Mouse (Mus musculus): ENCODE results near the gene Bnipl.
"Not testable (repeated sequence)": the region's sequence is repeated elsewhere in the genome, so short reads cannot be mapped to it uniquely, and the experiment has no call there.

The Bnipl gene

GRCm38 (mm10) chr3:95212889-95213608, 37.9 kb downstream of the Bnipl start:
- not testable (repeated sequence) for DNase-seq (ENCODE audit: inconsistent ontology term)

- DNase-seq (ENCODE audit: inconsistent ontology term), result no peak
Measured at GRCm38 (mm10) chr3:95210585-95210984, 40.4 kb downstream of the Bnipl start.

GRCm38 (mm10) chr3:95208286-95208685, 42.7 kb downstream of the Bnipl start:
- DNase-seq (ENCODE audit: inconsistent ontology term), result no peak

GRCm38 (mm10) chr3:95203880-95204279, 47.1 kb downstream of the Bnipl start:
- DNase-seq (ENCODE audit: inconsistent ontology term), result no peak

DNA sequence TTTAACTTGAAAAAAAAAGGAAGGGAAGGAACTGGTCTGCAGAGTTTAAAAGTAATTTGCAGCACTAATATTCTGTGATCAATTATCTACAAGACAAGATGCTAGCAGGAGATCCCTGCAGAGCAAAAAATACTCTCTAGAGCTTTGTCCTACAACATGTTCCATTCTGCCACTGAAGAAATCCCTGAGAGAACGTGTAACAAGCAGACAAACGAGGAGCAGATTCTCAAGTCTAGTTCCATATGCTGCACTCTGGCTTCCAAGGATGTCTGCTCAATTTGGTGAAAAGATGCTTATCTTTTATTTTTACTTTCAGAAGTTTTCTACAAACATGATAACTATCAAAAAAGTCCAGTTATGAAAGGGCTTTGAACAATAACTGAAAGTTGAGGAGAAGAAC, 50.4 kb downstream of the Bnipl start:
- DNase-seq (ENCODE audit: inconsistent ontology term), result no peak

GRCm38 (mm10) chr3:95200132-95200531, 50.9 kb downstream of the Bnipl start:
- peak; percentile 9 for DNase-seq (ENCODE audit: inconsistent ontology term)

DNA sequence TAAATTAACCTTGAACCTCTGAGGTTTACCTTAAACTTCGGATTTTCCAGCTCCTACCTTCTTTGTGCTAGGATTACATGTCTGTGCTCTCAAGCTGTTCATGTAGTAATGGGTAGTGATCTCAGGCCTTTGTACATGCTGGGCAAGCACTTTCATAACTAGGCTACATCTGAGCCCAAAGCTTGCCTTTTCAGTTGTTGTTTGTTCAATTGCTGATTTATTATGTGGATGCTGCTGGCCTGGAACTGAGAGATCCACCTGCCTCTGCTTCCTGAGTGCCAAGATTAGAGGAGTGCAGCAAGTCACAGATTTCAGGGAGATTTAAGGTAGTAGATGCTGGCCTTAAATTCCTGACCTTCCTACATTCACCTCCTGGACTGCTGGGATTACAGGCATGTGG, 51.9 kb downstream of the Bnipl start:
- no peak for DNase-seq (ENCODE audit: inconsistent ontology term)

- DNase-seq (ENCODE audit: inconsistent ontology term), result no peak
Measured at GRCm38 (mm10) chr3:95195772-95196171, 55.2 kb downstream of the Bnipl start.

DNA sequence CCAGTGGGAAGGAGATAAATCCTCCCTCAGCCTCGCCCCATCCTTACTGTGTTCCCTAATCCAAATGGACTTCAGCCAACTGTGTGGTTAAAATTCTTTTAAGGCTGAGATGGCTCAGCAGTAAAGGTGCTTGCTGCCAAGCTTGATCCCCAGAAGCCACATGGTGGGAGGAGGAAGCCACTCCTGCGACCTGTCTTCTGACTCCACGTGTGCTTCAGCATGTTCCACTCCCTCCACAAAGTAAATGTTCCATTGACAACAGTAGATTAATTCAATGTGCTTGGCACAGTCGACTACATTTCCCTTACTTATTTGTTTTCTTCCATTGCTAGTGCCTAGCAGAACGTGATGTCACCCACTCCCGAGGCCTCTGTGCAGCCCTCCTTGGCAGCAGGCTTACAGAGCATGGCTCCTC, 56.3 kb downstream of the Bnipl start:
- DNase-seq (ENCODE audit: inconsistent ontology term), result peak; percentile 60
